Mouse (Mus musculus) spleen, postnatal 14 days (tissue): ENCODE measurements around the gene Tmem170b.

Experiments
- DNase-seq, 2 experiments: peaks; one replicate each; pipeline ENCODE4 v3.0.0; 2021 to 2022; ENCODE audit warnings: low spot score in 2 of 2

The Tmem170b gene

DNA sequence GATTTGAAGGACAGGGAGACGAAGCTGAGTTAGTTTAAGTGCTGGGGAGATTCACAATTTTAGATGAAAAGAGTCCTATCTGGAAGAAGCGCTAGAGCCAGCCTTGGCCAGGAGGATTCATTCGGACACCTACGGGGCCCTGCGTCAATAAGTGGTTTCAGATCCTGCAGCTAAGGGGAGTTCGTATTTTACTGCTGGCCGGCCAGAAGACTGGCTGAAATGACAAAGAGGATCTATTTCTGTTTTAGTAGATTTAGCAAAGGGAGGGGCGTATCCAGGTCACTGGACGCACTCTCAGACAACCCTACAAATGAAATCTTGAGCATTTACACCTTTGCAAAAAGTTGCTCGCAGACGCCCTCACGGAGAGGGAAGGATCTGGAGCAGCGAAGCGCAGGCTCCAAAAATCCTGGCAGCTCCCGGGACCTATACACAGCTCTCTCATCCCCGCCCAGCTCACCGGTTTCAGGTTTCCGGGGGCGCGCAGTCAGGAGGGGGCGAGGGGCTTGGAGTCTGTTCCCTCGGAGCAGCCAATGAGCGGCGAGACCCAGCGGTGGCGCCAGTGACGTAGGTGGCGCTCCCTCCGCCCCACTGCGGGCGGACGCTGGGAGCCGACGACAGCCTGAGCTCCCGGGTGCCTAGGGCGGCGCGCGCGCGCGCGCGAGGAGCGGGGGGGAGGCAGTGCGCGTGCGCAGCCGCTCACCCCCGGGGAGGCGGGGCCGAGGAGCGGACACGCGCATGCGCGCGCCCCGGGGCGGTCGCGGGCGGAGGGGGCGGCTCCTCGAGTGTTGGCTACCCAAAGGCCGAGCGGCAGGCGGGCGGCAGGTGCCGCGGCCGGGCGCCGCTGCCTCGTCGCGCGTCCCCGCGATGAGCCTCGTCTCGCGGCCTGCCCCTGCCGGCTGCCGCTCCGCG lies at the start of gene Tmem170b:
Tmem170b (plus strand) TSS at position 809 of the 912 bp plus-strand sequence.
- DNase-seq = peak; percentile 88 to 89

DNA sequence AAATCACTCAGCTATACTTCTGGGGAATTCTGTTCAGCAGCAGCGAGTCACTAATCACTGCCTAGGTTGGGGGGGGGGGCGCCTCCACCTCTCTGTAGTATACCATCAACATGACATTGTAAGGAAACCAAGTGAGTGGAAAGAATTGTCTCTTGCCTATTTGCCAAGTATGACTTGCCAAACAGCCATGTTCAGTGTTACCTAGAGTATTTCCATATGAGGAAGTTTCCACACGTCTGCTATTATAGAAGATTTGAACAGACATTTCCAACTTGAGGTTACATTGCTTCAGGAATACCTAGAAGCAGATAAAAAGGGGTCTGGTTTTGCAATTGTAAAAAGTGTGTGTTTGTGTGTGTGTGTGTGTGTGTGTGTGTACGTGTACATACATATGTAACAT lies 44.7 kb upstream of the Tmem170b start:
- no peak for DNase-seq

GRCm38 (mm10) chr13:41568421-41568820 lies 37.3 kb upstream of the Tmem170b start:
- no peak for DNase-seq

- no peak for DNase-seq
Measured at GRCm38 (mm10) chr13:41568926-41569325, 36.8 kb upstream of the Tmem170b start.

DNA sequence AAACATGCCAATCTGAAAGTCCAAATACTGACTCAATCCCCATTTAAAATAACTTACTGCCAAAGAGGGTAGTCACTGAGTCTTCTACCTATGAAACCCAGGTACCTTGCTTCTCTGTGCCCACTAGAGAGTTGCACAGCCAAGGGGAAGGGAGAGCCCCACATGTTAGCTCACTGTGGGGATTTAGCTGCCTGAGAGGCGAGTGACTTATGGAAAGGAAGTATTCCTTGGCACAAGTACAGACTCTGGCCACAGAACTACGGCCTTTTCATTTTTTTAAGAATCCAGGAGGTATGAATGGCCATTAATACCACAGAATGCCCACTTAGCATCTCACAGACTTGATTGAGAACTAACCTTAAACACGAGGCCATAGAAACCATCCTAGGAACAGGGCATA lies 35.9 kb upstream of the Tmem170b start:
- no peak for DNase-seq

- DNase-seq = peak in 1 of 2 experiments; percentile 72
Measured at GRCm38 (mm10) chr13:41571368-41572350, 34.0 kb upstream of the Tmem170b start.

- DNase-seq = no peak
Measured at GRCm38 (mm10) chr13:41572351-41572735, 33.4 kb upstream of the Tmem170b start.

GRCm38 (mm10) chr13:41573126-41573846 lies 32.4 kb upstream of the Tmem170b start:
- DNase-seq = no peak

DNA sequence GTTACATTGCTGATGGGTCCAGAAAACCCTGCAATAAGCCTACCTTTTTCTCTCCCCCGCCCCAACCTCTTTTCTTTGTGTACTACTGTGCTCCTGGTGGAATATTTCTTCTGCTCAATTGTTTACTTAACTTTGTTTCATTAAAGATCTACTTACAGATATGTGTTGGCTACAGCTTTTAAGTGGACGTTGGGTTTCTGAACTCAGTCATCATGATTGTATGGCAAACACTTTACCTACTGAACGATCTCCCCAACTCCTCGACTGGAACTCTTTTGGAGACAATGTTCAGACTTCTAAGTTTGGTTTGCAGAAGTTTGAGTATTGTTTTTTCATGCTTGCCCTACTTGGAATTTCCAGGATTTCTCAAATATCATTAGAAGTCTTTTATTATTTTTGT lies 24.6 kb upstream of the Tmem170b start:
- DNase-seq = no peak

- no peak for DNase-seq
Measured at GRCm38 (mm10) chr13:41583666-41584357, 21.9 kb upstream of the Tmem170b start.

- no peak for DNase-seq
Measured at GRCm38 (mm10) chr13:41584358-41584680, 21.4 kb upstream of the Tmem170b start.

GRCm38 (mm10) chr13:41584896-41585295 lies 20.8 kb upstream of the Tmem170b start:
- no peak for DNase-seq

DNA sequence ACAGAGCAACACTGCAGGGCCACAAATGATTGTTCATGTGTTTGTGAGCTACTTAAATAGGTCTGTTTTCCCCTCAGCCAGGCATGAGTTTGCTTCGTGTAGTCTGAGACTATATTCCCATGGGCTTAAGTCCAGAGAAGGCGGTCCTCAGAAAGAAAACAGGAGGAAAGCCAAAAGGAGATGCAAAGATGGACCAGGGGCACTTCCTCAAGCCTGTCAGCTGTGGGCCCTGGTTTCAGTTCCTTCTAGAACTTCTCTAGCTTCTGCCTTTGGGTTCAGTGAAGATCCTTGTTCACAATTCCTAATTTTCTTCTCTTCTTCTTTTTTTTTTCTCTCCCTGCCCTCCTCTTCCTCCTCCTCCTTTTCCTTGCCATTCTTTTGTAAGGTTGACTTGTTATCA lies 9.0 kb upstream of the Tmem170b start:
- no peak for DNase-seq

- no peak for DNase-seq
Measured at GRCm38 (mm10) chr13:41599977-41600376, 5.7 kb upstream of the Tmem170b start.

DNA sequence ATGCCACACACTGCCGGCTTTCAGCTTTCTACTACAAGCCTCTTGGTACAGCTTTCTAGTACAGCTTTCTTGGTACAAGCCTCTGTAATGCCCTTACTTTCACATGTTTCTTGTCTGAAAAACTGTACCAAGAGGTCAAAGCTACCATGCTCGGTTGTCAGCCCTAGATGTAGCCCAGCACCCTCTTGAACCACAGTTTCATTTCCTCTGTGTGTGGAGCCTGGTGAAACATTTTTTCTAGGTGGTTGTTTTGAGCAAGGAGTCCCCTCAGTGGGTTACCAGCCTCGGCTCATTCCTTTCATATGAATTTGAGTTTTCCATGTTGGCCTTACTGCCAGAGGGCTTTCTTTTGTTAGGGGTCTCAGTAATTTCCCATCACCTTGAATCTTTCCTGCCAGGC lies 4.7 kb upstream of the Tmem170b start:
- DNase-seq = no peak

GRCm38 (mm10) chr13:41603921-41604466 lies 1.7 kb upstream of the Tmem170b start:
- no peak for DNase-seq

- peak; percentile 23 to 44 for DNase-seq
Measured at GRCm38 (mm10) chr13:41606081-41607000, 634 bp downstream of the Tmem170b start.

DNA sequence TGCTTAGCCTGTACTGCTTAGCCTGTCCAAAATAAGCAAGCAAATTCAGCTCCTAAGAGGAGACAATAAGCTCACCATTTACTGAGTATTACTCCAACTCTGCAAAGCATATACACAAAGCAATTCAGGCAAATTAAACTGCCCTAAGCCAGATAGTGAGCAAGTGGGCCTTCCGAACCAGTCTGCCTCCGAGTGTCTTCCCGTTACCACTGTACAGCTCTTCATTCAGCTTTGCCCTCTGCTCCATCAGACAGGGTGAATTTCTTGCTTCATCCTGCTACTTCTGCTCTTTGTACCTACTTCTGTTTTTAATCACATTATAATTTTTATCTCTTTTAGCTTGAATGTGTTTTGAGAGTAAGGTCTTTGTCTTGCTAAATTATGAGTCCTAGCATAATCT lies 1.9 kb downstream of the Tmem170b start:
- no peak for DNase-seq

DNA sequence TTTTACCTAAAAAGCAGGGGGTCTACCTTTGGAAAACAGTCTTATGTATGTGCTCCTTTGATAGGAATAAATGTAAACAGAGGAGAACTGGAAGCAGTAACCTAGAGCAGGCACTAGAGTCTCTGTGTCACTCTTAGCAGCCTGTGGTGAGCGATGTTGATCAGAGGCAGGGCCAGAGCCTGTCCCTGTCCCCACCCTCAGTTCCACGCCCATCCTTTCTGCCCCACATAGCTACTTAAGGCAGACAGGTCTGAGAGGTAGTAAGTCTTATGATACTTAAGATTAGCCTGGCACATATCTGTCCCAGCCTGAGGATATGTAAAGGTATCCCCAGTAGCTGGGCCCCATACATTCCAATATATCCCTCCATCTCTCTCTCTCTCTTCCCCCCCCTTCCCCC lies 2.9 kb downstream of the Tmem170b start:
- no peak for DNase-seq

DNA sequence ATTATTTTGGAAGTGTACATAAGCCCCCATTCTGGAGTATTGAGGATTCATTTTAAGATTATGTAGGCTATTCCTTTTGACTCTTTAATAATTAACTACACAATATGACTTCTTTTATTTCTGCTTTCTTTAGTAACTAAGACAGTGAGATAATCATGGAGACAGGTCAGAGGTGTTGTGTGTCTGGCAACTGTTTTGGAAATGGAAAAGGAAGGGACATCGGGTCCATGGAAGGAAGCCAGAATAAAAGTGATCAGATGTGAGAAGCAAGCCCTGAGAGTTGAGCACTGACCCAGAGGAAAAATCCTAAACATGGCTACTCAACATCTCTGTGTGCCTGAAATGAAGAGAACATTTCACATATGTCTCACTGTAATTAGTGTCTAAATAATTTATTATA lies 5.3 kb downstream of the Tmem170b start:
- DNase-seq = no peak
